Mouse (Mus musculus): Measurements from ENCODE around the gene Csrnp3. TPM values are rescaled to one million over a fixed set of nuclear protein-coding genes. Genes with fewer than 3 reads are reported as not detected.

The Csrnp3 gene
- polyA plus RNA-seq, 1 experiment from 2014 or later, result 0.05 TPM

- Histone ChIP-seq H3K9ac (no peak overlapping the region), H3K4me3 (replicated peaks) (no peak overlapping the region), H3K4me1 (replicated peaks) (no peaks in the 10 kb centered on the region), H3K4me2 (no peak overlapping the region), H3K36me3 (replicated peaks) (no peaks in the 10 kb centered on the region), H3K9me3 (replicated peaks) (no peaks in the 10 kb centered on the region), H3K27ac (replicated peaks) (no peak overlapping the region), H3K27me3 (no peaks in the 10 kb centered on the region)
- no peak for ATAC-seq (ENCODE audit: insufficient read depth)
- WGBS (ENCODE audit: insufficient replicate concordance), result 79% methylated on average over 17 of the region's 17 CpGs
These were observed 108.3 kb downstream of the Csrnp3 start for GRCm38 (mm10) chr2:65953726-65954340.

GRCm38 (mm10) chr2:65955804-65956203 lies 110.2 kb downstream of the Csrnp3 start:
- no peak overlapping the region for H3K4me3 ChIP-seq (replicated peaks)
- H3K4me1 ChIP-seq (replicated peaks), result no peaks in the 10 kb centered on the region
- no peak overlapping the region for H3K9ac ChIP-seq
- 62% methylated on average over 1 of the region's 1 CpGs for WGBS (ENCODE audit: insufficient replicate concordance)
- H3K27me3 ChIP-seq, result no peaks in the 10 kb centered on the region
- H3K9me3 ChIP-seq (replicated peaks), result no peaks in the 10 kb centered on the region
- no peak for ATAC-seq (ENCODE audit: insufficient read depth)
- H3K4me2 ChIP-seq, result no peak overlapping the region
- no peaks in the 10 kb centered on the region for H3K36me3 ChIP-seq (replicated peaks)
- H3K27ac ChIP-seq (replicated peaks), result no peak overlapping the region

- Histone ChIP-seq H3K27me3 (no peaks in the 10 kb centered on the region), H3K4me3 (replicated peaks) (no peak overlapping the region), H3K4me1 (replicated peaks) (no peaks in the 10 kb centered on the region), H3K4me2 (no peak overlapping the region), H3K9ac (no peak overlapping the region), H3K36me3 (replicated peaks) (no peaks in the 10 kb centered on the region), H3K9me3 (replicated peaks) (no peaks in the 10 kb centered on the region), H3K27ac (replicated peaks) (no peak overlapping the region)
- no peak for ATAC-seq (ENCODE audit: insufficient read depth)
- WGBS (ENCODE audit: insufficient replicate concordance), result 69% methylated on average over 9 of the region's 9 CpGs
These were observed 111.2 kb downstream of the Csrnp3 start for GRCm38 (mm10) chr2:65956727-65957126.

DNA sequence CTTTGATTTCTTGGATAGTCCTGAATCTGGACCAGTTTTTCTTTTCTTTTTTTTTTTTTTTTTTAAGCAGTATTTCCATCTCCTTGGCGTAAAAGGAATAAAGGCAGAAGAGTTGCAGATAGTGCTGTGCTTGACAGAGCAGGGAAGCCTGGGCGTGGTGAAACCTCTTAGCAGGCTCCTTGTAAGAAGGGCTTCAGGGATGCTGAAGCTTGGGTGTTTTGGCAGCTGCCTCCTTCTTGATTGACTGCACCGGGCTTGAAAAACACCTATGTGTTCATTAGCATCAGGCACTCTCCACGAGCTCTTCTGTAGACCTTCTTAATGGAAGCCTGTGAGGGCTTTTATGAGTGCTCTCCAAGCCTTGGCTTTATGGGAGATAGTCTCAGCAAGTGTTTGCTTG lies 117.9 kb downstream of the Csrnp3 start:
- Histone ChIP-seq H3K27ac (replicated peaks) (no peak overlapping the region), H3K4me3 (replicated peaks) (no peak overlapping the region), H3K27me3 (no peaks in the 10 kb centered on the region), H3K36me3 (replicated peaks) (no peaks in the 10 kb centered on the region), H3K4me1 (replicated peaks) (no peaks in the 10 kb centered on the region), H3K9me3 (replicated peaks) (no peaks in the 10 kb centered on the region), H3K9ac (no peak overlapping the region), H3K4me2 (no peak overlapping the region)
- no peak for ATAC-seq (ENCODE audit: insufficient read depth)
- WGBS (ENCODE audit: insufficient replicate concordance), result 54% methylated on average over 4 of the region's 4 CpGs

- Histone ChIP-seq H3K4me1 (replicated peaks) (no peaks in the 10 kb centered on the region), H3K27me3 (no peaks in the 10 kb centered on the region), H3K4me2 (no peak overlapping the region), H3K9ac (no peak overlapping the region), H3K9me3 (replicated peaks) (no peaks in the 10 kb centered on the region), H3K36me3 (replicated peaks) (no peaks in the 10 kb centered on the region), H3K27ac (replicated peaks) (no peak overlapping the region), H3K4me3 (replicated peaks) (no peak overlapping the region)
- WGBS (ENCODE audit: insufficient replicate concordance), result 63% methylated on average over 4 of the region's 4 CpGs
- ATAC-seq (ENCODE audit: insufficient read depth), result no peak
These were observed 123.2 kb downstream of the Csrnp3 start for GRCm38 (mm10) chr2:65968810-65969209.

DNA sequence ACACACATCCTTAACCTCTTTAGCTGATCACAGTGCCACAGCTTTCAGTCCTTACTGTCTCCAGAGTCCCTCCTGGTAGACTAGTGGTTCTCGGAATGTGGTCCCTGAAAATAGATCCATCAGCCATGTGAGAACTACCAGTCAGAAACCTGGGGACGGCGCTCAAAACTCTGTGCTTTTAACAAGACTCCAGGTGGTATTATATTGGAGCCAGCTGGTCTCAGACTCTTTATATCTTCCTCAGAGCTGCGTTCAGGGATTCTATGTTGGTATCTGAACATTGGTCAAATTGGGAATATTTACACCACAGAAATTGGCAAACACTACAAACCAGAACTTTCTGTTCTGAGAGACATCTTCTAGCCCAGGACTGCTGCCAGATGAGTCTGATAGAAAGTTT lies 128.3 kb downstream of the Csrnp3 start:
- no peak overlapping the region for H3K4me2 ChIP-seq
- no peaks in the 10 kb centered on the region for H3K4me1 ChIP-seq (replicated peaks)
- 72% methylated on average over 4 of the region's 4 CpGs for WGBS (ENCODE audit: insufficient replicate concordance)
- H3K27ac ChIP-seq (replicated peaks), result no peak overlapping the region
- no peaks in the 10 kb centered on the region for H3K36me3 ChIP-seq (replicated peaks)
- no peaks in the 10 kb centered on the region for H3K27me3 ChIP-seq
- H3K9ac ChIP-seq, result no peak overlapping the region
- H3K4me3 ChIP-seq (replicated peaks), result no peak overlapping the region
- H3K9me3 ChIP-seq (replicated peaks), result no peaks in the 10 kb centered on the region
- ATAC-seq (ENCODE audit: insufficient read depth), result no peak

GRCm38 (mm10) chr2:65975383-65975782 lies 129.8 kb downstream of the Csrnp3 start:
- no peak overlapping the region for H3K9ac ChIP-seq
- no peak overlapping the region for H3K4me2 ChIP-seq
- H3K27me3 ChIP-seq, result no peaks in the 10 kb centered on the region
- H3K27ac ChIP-seq (replicated peaks), result no peak overlapping the region
- WGBS (ENCODE audit: insufficient replicate concordance), result 64% methylated on average over 5 of the region's 5 CpGs
- no peaks in the 10 kb centered on the region for H3K9me3 ChIP-seq (replicated peaks)
- no peaks in the 10 kb centered on the region for H3K36me3 ChIP-seq (replicated peaks)
- no peak for ATAC-seq (ENCODE audit: insufficient read depth)
- H3K4me3 ChIP-seq (replicated peaks), result no peak overlapping the region
- H3K4me1 ChIP-seq (replicated peaks), result no peaks in the 10 kb centered on the region

- Histone ChIP-seq H3K4me3 (replicated peaks) (no peak overlapping the region), H3K36me3 (replicated peaks) (no peaks in the 10 kb centered on the region), H3K9me3 (replicated peaks) (no peaks in the 10 kb centered on the region), H3K4me2 (no peak overlapping the region), H3K4me1 (replicated peaks) (no peaks in the 10 kb centered on the region), H3K27me3 (no peaks in the 10 kb centered on the region), H3K27ac (replicated peaks) (no peak overlapping the region), H3K9ac (no peak overlapping the region)
- 69% methylated on average over 17 of the region's 17 CpGs for WGBS (ENCODE audit: insufficient replicate concordance)
- ATAC-seq (ENCODE audit: insufficient read depth), result no peak
These were observed 133.9 kb downstream of the Csrnp3 start for GRCm38 (mm10) chr2:65979338-65980053.

DNA sequence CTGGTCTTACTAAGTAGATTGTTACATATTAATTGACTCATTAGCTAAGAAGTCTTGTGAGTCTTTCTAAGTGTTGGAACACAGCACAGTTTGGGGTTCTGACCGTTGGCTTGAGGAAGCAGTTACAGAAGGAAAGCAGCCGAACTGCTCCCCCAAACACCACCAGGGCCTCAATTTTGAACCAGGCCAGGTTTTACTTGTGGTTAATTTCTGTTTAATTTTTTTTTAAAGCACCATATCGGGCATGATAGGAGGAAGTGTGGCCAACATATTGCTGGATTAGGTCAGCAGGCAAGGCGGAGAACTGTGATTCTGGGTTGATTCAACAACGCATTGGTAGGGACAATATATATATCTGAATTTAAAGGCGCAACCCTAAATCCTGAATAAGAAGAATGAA lies 135.9 kb downstream of the Csrnp3 start:
- Histone ChIP-seq H3K9me3 (replicated peaks) (no peaks in the 10 kb centered on the region), H3K4me1 (replicated peaks) (no peaks in the 10 kb centered on the region), H3K27ac (replicated peaks) (no peak overlapping the region), H3K9ac (no peak overlapping the region), H3K36me3 (replicated peaks) (no peaks in the 10 kb centered on the region), H3K4me2 (no peak overlapping the region), H3K27me3 (no peaks in the 10 kb centered on the region), H3K4me3 (replicated peaks) (no peak overlapping the region)
- no peak for ATAC-seq (ENCODE audit: insufficient read depth)
- WGBS (ENCODE audit: insufficient replicate concordance), result 68% methylated on average over 6 of the region's 6 CpGs

GRCm38 (mm10) chr2:65981965-65982364 lies 136.4 kb downstream of the Csrnp3 start:
- ATAC-seq (ENCODE audit: insufficient read depth), result no peak
- Histone ChIP-seq H3K4me2 (no peak overlapping the region), H3K9me3 (replicated peaks) (no peaks in the 10 kb centered on the region), H3K4me1 (replicated peaks) (no peaks in the 10 kb centered on the region), H3K27me3 (no peaks in the 10 kb centered on the region), H3K36me3 (replicated peaks) (no peaks in the 10 kb centered on the region), H3K9ac (no peak overlapping the region), H3K4me3 (replicated peaks) (no peak overlapping the region), H3K27ac (replicated peaks) (no peak overlapping the region)
- 68% methylated on average over 4 of the region's 4 CpGs for WGBS (ENCODE audit: insufficient replicate concordance)

DNA sequence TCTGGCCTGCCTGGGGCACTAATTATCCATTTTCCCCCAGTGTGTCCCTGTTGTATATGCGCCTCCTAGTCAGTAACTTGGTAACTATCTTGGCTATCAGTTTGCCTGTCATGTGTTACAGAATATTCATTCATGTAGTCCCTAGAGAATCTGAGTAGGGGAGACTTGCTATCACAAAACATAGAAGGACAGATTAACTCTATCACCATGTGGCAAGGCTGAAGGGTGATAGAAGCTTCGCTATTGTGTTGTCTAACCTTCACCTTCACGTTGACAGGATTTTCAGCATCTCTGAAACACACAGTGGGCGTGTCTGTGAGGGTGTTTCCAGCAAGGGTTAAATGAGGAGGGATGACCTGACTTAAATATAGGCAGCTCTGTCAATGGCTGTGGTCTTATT lies 140.1 kb downstream of the Csrnp3 start:
- H3K9me3 ChIP-seq (replicated peaks), result no peaks in the 10 kb centered on the region
- no peaks in the 10 kb centered on the region for H3K4me1 ChIP-seq (replicated peaks)
- 60% methylated on average over 4 of the region's 4 CpGs for WGBS (ENCODE audit: insufficient replicate concordance)
- no peak overlapping the region for H3K27ac ChIP-seq (replicated peaks)
- no peak overlapping the region for H3K9ac ChIP-seq
- no peak overlapping the region for H3K4me2 ChIP-seq
- no peaks in the 10 kb centered on the region for H3K36me3 ChIP-seq (replicated peaks)
- no peaks in the 10 kb centered on the region for H3K27me3 ChIP-seq
- H3K4me3 ChIP-seq (replicated peaks), result no peak overlapping the region
- ATAC-seq (ENCODE audit: insufficient read depth), result no peak

DNA sequence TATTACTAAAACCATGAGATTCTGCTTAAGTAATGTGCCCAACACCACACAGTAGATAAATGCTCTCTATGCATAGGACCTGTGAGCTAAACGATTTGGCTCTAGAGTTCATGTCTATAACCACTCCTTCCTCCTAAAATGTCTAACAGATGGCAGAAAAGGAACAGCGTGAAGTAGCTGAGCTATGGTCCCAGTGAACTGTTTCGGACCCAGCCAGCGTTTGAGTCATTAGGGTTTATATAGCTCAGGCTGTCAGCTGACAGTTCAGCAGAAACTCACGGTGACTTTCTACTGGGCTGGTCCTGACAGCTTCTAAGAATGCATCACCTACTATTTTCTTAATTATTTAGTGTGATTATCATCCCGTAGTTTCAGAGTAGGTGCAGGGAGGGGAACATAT lies 141.5 kb downstream of the Csrnp3 start:
- Histone ChIP-seq H3K27ac (replicated peaks) (no peak overlapping the region), H3K4me1 (replicated peaks) (no peaks in the 10 kb centered on the region), H3K36me3 (replicated peaks) (no peaks in the 10 kb centered on the region), H3K4me2 (no peak overlapping the region), H3K9me3 (replicated peaks) (no peaks in the 10 kb centered on the region), H3K9ac (no peak overlapping the region), H3K4me3 (replicated peaks) (no peak overlapping the region), H3K27me3 (no peaks in the 10 kb centered on the region)
- 68% methylated on average over 6 of the region's 6 CpGs for WGBS (ENCODE audit: insufficient replicate concordance)
- ATAC-seq (ENCODE audit: insufficient read depth), result no peak

Data from liver, embryonic 15.5 days (tissue).